Mouse (Mus musculus) midbrain, embryonic 16.5 days (tissue): ENCODE measurements around the gene Cfd. TPM values are rescaled to one million over a fixed set of nuclear protein-coding genes. Genes with fewer than 3 reads are reported as not detected.

Experiments
- ATAC-seq: fragments of 200-750 bp; cut with Nextera tagmentation; 2 replicates; pipeline ENCODE4 v1.8.0; 2017; ENCODE audit warnings: moderate TSS enrichment
- H3K27ac ChIP-seq: fragments of 300-500 bp; sonication (generic); 2 replicates; pipeline ENCODE4 v1.5.1; 2014; ENCODE audit warnings: mild to moderate bottlenecking, low read length, mixed read lengths
- H3K27me3 ChIP-seq: fragments of 300-500 bp; sonication (generic); 2 replicates; pipeline ENCODE4 v1.6.1; 2014; ENCODE audit warnings: low read depth, low read length, mixed read lengths; ENCODE audit not compliant: control insufficient read depth, insufficient read depth
- H3K36me3 ChIP-seq: fragments of 300-500 bp; sonication (generic); 2 replicates; pipeline ENCODE4 v1.6.1; 2014; ENCODE audit warnings: mild to moderate bottlenecking, low read length, moderate library complexity, mixed read lengths; ENCODE audit not compliant: control insufficient read depth, insufficient read depth
- H3K4me1 ChIP-seq: fragments of 300-500 bp; sonication (generic); 2 replicates; pipeline ENCODE4 v1.6.1; 2014; ENCODE audit warnings: mild to moderate bottlenecking, low read length, mixed read lengths; ENCODE audit not compliant: control insufficient read depth, insufficient read depth
- H3K4me2 ChIP-seq: fragments of 300-500 bp; sonication (generic); 2 replicates; pipeline ENCODE4 v1.6.1; 2014; ENCODE audit warnings: mild to moderate bottlenecking, low read length, mixed read lengths
- H3K4me3 ChIP-seq: fragments of 300-500 bp; sonication (generic); 2 replicates; pipeline ENCODE4 v1.5.1; 2014; ENCODE audit warnings: low read depth, mild to moderate bottlenecking, low read length, moderate library complexity, mixed read lengths
- H3K9ac ChIP-seq: fragments of 300-500 bp; sonication (generic); 2 replicates; pipeline ENCODE4 v1.6.1; 2014; ENCODE audit warnings: low read depth, low read length, mixed read lengths
- H3K9me3 ChIP-seq: fragments of 300-500 bp; sonication (generic); replicated peaks from 2 replicates; pipeline ENCODE4 v1.6.1; 2014; ENCODE audit warnings: mild to moderate bottlenecking, low read length, mixed read lengths; ENCODE audit not compliant: control insufficient read depth, poor library complexity, severe bottlenecking
- WGBS: fragments of 180-500 bp; shearing (Covaris S2); extraction: QIAGEN DNeasy Blood & Tissue Kit; methylation state at CpG from one replicate; pipeline ENCODE4 v1.1.7; 2014; 5-methylcytosine and 5-hydroxymethylcytosine counted together
- polyA plus RNA-seq: library from polyadenylated mRNA; unstranded; fragments of >200 nt; fragmentation: Nextera tagmentation; extraction: Ambion mirVana; gene quantifications from 2 replicates; pipeline ENCODE4 v1.2.1, GENCODE M21; 2015

The Cfd gene
- polyA plus RNA-seq, 1 experiment from 2014 or later = 0.20 TPM

DNA sequence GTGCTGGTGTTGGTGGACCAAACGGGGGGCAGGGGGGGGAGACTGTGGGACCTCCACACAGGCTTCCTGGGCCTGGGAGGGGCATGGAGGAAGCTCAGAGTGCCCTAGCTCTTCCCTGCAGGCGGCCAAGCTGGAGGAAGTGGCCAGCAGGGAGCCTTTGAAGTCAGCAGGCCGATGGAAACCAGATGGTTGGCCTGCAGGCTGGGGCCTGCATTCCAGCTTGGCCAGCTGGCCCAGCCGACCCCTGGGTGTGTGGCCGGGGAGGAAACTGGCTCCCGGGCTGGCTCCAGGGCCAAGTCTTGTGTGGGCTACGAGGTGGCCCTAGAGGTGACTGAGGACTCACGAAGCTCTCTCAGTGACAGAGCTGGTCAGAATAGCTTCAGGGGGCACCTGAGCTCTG lies 42.1 kb downstream of the Cfd start:
- Histone ChIP-seq H3K27me3 (no peaks in the 10 kb centered on the region), H3K36me3 (peaks cover 11% of the 10 kb centered on the region), H3K4me3 (no peak overlapping the region), H3K27ac (peak overlapping the region; percentile 43), H3K4me2 (no peak overlapping the region), H3K4me1 (peaks cover 16% of the 10 kb centered on the region), H3K9ac (peak overlapping the region; percentile 10; the same call in 1 of the 2 replicates), H3K9me3 (no peaks in the 10 kb centered on the region)
- WGBS = 18% methylated on average over 8 of the region's 8 CpGs
- ATAC-seq = no peak

DNA sequence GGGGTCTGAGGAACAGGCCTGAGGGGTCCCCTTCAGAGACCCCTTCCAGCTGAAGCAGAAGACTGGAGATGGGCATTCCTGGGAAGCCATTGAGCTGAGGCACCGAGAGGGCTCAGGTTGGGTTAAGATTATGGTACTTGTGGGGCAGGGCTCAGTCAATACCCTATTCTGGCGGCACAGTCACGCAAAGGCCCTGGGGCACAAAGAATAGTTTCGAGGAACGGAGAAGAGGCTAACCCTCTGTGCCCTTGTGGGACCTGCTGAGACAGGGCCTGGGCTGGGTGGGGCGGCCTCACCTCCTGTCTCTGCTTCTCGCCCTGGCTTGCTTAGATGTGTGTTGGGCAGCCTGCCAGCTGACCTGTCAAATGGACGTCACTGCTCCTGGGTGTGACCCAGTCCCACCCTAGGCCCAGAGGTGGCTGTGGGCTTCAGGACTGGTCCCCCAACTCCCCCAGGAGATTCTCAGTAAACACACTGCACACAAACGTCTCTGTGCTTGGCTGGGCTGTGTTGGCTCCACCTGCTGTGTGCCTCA lies 42.6 kb downstream of the Cfd start:
- Histone ChIP-seq H3K9me3 (no peaks in the 10 kb centered on the region), H3K4me3 (no peak overlapping the region), H3K27ac (peak overlapping the region; percentile 43), H3K9ac (no peak overlapping the region), H3K4me1 (peaks cover 16% of the 10 kb centered on the region), H3K36me3 (peaks cover 11% of the 10 kb centered on the region), H3K4me2 (no peak overlapping the region), H3K27me3 (no peaks in the 10 kb centered on the region)
- ATAC-seq = no peak
- WGBS = 71% methylated on average over 9 of the region's 9 CpGs

DNA sequence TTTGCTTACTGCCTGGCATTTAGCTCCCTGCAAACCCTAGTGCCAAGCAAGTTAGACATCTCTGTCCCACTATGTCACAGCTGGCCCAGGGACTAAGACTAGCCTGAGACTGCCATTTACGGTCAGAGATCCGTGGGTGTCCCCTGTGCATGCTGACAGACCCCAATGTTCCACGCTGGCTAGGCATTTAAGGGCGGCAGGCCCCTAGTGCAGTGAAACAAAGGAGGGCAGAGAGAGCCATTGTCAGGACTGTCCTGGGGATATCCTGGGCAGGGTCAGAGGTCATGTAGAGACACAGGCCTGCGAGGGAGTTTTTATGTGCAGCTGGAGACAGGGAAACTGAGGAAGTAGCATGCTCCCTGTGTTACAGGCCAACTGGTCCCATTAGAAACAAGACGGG lies 43.2 kb downstream of the Cfd start:
- Histone ChIP-seq H3K4me3 (no peak overlapping the region), H3K36me3 (peaks cover 11% of the 10 kb centered on the region), H3K4me1 (peaks cover 12% of the 10 kb centered on the region), H3K9ac (no peak overlapping the region), H3K4me2 (no peak overlapping the region), H3K27ac (no peak overlapping the region), H3K9me3 (no peaks in the 10 kb centered on the region), H3K27me3 (no peaks in the 10 kb centered on the region)
- WGBS = 32% methylated on average over 6 of the region's 6 CpGs
- ATAC-seq = no peak

GRCm38 (mm10) chr10:79934272-79934721 lies 43.6 kb downstream of the Cfd start:
- no peak overlapping the region for H3K9ac ChIP-seq
- H3K9me3 ChIP-seq = no peaks in the 10 kb centered on the region
- H3K4me3 ChIP-seq = no peak overlapping the region
- no peak overlapping the region for H3K4me2 ChIP-seq
- peaks cover 11% of the 10 kb centered on the region for H3K36me3 ChIP-seq
- 55% methylated on average over 13 of the region's 13 CpGs for WGBS
- H3K4me1 ChIP-seq = peaks cover 7% of the 10 kb centered on the region
- H3K27me3 ChIP-seq = no peaks in the 10 kb centered on the region
- no peak for ATAC-seq
- no peak overlapping the region for H3K27ac ChIP-seq

GRCm38 (mm10) chr10:79934794-79935569 lies 44.3 kb downstream of the Cfd start:
- peaks cover 4% of the 10 kb centered on the region; the same call in 1 of the 2 replicates for H3K4me1 ChIP-seq
- H3K4me3 ChIP-seq = no peak overlapping the region
- no peak overlapping the region for H3K9ac ChIP-seq
- no peaks in the 10 kb centered on the region for H3K27me3 ChIP-seq
- WGBS = 87% methylated on average over 16 of the region's 16 CpGs
- peaks cover 11% of the 10 kb centered on the region for H3K36me3 ChIP-seq
- H3K27ac ChIP-seq = no peak overlapping the region
- no peak overlapping the region for H3K4me2 ChIP-seq
- ATAC-seq = no peak
- H3K9me3 ChIP-seq = no peaks in the 10 kb centered on the region

DNA sequence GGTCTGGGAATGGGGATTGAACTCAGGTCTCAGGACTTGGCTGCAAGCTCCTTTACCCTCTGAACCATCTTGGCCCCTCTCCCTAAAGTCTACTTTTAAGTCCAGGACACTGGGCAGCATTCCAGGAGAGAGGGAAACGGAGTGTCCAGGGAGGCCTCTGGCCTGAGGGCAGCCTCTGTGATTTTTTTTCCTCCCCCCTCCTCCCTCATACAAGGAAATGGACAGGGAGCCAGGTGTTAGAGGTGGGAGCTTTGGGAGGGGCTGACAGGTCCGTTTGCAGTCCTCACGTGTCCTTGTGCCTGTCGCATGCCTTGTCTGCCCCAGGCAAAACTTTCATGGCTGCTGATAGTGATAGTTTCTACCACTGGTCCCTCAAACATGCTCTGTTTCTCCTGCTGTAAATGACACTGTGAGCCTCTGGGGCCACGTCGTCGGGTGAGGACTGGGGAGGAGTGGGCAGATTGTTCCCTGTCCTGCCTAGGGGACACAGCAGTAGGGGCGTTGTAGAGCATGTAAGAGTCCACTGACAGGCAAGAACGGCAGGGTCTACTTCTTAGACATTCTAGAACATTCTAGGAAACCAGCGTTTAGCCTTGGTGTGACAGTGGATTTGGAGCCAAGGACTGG lies 45.7 kb downstream of the Cfd start:
- Histone ChIP-seq H3K27me3 (no peaks in the 10 kb centered on the region), H3K4me3 (no peak overlapping the region), H3K4me2 (no peak overlapping the region), H3K9me3 (no peaks in the 10 kb centered on the region), H3K36me3 (peaks cover 9% of the 10 kb centered on the region), H3K9ac (no peak overlapping the region; the same call in 1 of the 2 replicates), H3K27ac (no peak overlapping the region), H3K4me1 (peaks cover 4% of the 10 kb centered on the region; the same call in 1 of the 2 replicates)
- 80% methylated on average over 10 of the region's 10 CpGs for whole genome bisulfite sequencing
- ATAC-seq = no peak

GRCm38 (mm10) chr10:79936911-79937441 lies 46.3 kb downstream of the Cfd start:
- 56% methylated on average over 27 of the region's 27 CpGs for WGBS
- peak overlapping the region; percentile 26; the same call in 1 of the 2 replicates for H3K9ac ChIP-seq
- peaks cover 8% of the 10 kb centered on the region for H3K36me3 ChIP-seq
- peaks cover 4% of the 10 kb centered on the region; the same call in 1 of the 2 replicates for H3K4me1 ChIP-seq
- ATAC-seq = no peak
- no peak overlapping the region for H3K4me3 ChIP-seq
- H3K27ac ChIP-seq = no peak overlapping the region
- H3K4me2 ChIP-seq = 0 out of 2 replicates have a peak overlapping the region, but pooled peaks have one; percentile 14
- H3K9me3 ChIP-seq = no peaks in the 10 kb centered on the region
- no peaks in the 10 kb centered on the region for H3K27me3 ChIP-seq

GRCm38 (mm10) chr10:79937775-79938526 lies 47.3 kb downstream of the Cfd start:
- Histone ChIP-seq H3K4me2 (no peak overlapping the region), H3K4me3 (no peak overlapping the region), H3K27ac (no peak overlapping the region), H3K9me3 (no peaks in the 10 kb centered on the region), H3K9ac (no peak overlapping the region), H3K36me3 (peaks cover 6% of the 10 kb centered on the region; the same call in 1 of the 2 replicates), H3K4me1 (peaks cover 4% of the 10 kb centered on the region; the same call in 1 of the 2 replicates), H3K27me3 (no peaks in the 10 kb centered on the region)
- no peak for ATAC-seq
- 51% methylated on average over 11 of the region's 11 CpGs for WGBS
